Mouse (Mus musculus): ENCODE results near the gene Klc1. TPM values are rescaled to one million over a fixed set of nuclear protein-coding genes. Genes with fewer than 3 reads are reported as not detected.

Klc1 gene
- polyA plus RNA-seq, 1 experiment from 2014 or later = 603 TPM

GRCm38 (mm10) chr12:111851235-111851634 lies 92.6 kb downstream of the Klc1 start:
- no peak overlapping the region for H3K27ac ChIP-seq (replicated peaks)
- no peak for ATAC-seq (ENCODE audit: low read depth)
- H3K4me2 ChIP-seq = no peak overlapping the region
- 59% methylated on average over 2 of the region's 2 CpGs for WGBS
- no peak overlapping the region for H3K9ac ChIP-seq
- peaks cover 5% of the 10 kb centered on the region; the same call in 1 of the 2 replicates for H3K36me3 ChIP-seq
- H3K9me3 ChIP-seq = no peaks in the 10 kb centered on the region
- no peak overlapping the region for H3K4me3 ChIP-seq
- no peaks in the 10 kb centered on the region for H3K27me3 ChIP-seq
- H3K4me1 ChIP-seq (replicated peaks) = no peaks in the 10 kb centered on the region

DNA sequence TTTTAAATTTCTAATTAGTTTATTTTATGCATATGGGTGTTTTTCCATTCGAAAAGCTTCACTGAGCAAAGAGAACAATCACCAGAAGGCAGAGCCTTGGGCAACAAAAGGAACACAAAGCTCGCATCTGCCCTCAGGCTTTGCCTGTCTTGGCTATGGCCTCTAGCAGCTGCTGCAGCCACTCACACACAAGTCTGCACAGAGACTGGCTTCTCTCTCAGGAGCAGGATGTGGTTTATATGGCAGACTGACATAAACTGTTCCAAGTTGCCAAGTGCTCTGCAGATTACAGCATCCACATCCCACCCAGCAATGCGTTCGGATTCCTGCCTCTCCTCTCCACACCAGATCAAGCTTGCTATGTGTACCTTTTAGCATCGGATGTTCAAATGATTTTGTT lies 93.1 kb downstream of the Klc1 start:
- Histone ChIP-seq H3K4me3 (no peak overlapping the region), H3K9ac (no peak overlapping the region)
- 78% methylated on average over 5 of the region's 5 CpGs for WGBS

GRCm38 (mm10) chr12:111853011-111853436 lies 94.4 kb downstream of the Klc1 start:
- Histone ChIP-seq H3K4me3 (no peak overlapping the region), H3K9me3 (no peaks in the 10 kb centered on the region), H3K4me1 (replicated peaks) (no peaks in the 10 kb centered on the region), H3K27ac (replicated peaks) (no peak overlapping the region), H3K9ac (no peak overlapping the region), H3K36me3 (peaks cover 16% of the 10 kb centered on the region; the same call in 1 of the 2 replicates), H3K27me3 (no peaks in the 10 kb centered on the region), H3K4me2 (no peak overlapping the region)
- ATAC-seq (ENCODE audit: low read depth) = no peak
- 64% methylated on average over 10 of the region's 10 CpGs for WGBS

More for the DNA sequence above, 93.1 kb downstream of the Klc1 start:
- H3K9me3 ChIP-seq = no peaks in the 10 kb centered on the region
- ATAC-seq (ENCODE audit: low read depth) = no peak
- no peak overlapping the region for H3K4me2 ChIP-seq
- H3K36me3 ChIP-seq = peaks cover 7% of the 10 kb centered on the region; the same call in 1 of the 2 replicates
- no peaks in the 10 kb centered on the region for H3K27me3 ChIP-seq
- no peak overlapping the region for H3K27ac ChIP-seq (replicated peaks)
- no peaks in the 10 kb centered on the region for H3K4me1 ChIP-seq (replicated peaks)

DNA sequence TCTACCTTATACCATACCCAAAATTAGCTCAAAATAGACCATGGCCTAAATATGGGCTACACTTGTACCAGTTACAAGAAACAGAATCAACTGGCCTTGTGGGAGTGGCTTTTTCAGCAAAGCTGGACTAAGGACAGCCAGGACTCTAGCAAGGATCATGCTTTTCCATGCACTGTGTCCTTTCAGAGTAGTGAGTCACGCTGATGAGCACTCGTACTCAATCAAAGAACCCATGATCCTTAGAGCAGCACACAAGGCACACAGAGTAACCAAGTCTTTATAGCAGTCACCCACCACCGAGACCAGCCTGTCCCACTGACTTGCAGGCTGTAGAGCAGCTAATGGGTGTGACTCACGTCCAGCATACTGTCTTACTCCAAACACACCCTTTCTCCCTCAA lies 94.9 kb downstream of the Klc1 start:
- Histone ChIP-seq H3K4me2 (no peak overlapping the region), H3K27ac (replicated peaks) (no peak overlapping the region), H3K27me3 (no peaks in the 10 kb centered on the region), H3K36me3 (peaks cover 16% of the 10 kb centered on the region; the same call in 1 of the 2 replicates), H3K4me3 (no peak overlapping the region), H3K4me1 (replicated peaks) (no peaks in the 10 kb centered on the region), H3K9me3 (no peaks in the 10 kb centered on the region), H3K9ac (no peak overlapping the region)
- WGBS = 71% methylated on average over 4 of the region's 4 CpGs
- ATAC-seq (ENCODE audit: low read depth) = no peak

DNA sequence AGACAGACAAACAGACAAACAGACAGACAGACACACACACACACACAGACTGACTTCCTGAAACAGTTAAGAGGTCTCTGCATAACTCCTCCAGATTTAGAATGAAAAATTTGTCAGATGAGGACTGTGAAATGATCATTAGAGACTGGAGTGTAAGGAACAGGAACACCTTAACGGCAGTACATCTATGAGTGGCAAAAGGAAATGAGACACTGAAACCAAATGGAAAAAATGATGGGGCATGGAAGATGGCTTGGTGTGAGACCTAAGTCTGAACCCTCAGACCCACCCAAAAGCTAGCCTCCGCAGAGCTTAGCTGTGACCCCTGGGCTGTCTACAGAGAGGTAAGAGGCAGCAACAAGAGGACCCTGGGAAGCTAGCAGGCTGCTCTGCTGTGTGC lies 96.8 kb downstream of the Klc1 start:
- WGBS = 94% methylated on average over 2 of the region's 2 CpGs
- peaks cover 23% of the 10 kb centered on the region; the same call in 1 of the 2 replicates for H3K36me3 ChIP-seq
- no peak overlapping the region for H3K9ac ChIP-seq
- ATAC-seq (ENCODE audit: low read depth) = no peak
- H3K27ac ChIP-seq (replicated peaks) = no peak overlapping the region
- no peak overlapping the region for H3K4me2 ChIP-seq
- H3K9me3 ChIP-seq = no peaks in the 10 kb centered on the region
- H3K27me3 ChIP-seq = no peaks in the 10 kb centered on the region
- no peak overlapping the region for H3K4me3 ChIP-seq
- no peaks in the 10 kb centered on the region for H3K4me1 ChIP-seq (replicated peaks)

Other genes with a start within 250 kb of the Klc1 start
- 552 and 587 TPM in 2 replicates for gene Eif5, start 220.8 kb upstream of the Klc1 start, polyA plus RNA-seq (2015; fragmentation: Nextera tagmentation; extraction: Ambion mirVana)
- 53.1 and 61.5 TPM in 2 replicates for gene Mark3, start 184.3 kb upstream of the Klc1 start, polyA plus RNA-seq (2015; fragmentation: Nextera tagmentation; extraction: Ambion mirVana)
- 1,774 and 1,823 TPM in 2 replicates for gene Ckb, start 86.5 kb upstream of the Klc1 start, polyA plus RNA-seq (2015; fragmentation: Nextera tagmentation; extraction: Ambion mirVana)
- gene Trmt61a, start 80.7 kb upstream of the Klc1 start, polyA plus RNA-seq (2015; fragmentation: Nextera tagmentation; extraction: Ambion mirVana) = 7.2 and 8.5 TPM in 2 replicates
- gene Bag5, start 45.6 kb upstream of the Klc1 start, polyA plus RNA-seq (2015; fragmentation: Nextera tagmentation; extraction: Ambion mirVana) = 57.6 and 66.2 TPM in 2 replicates
- gene Apopt1, start 45.6 kb upstream of the Klc1 start, polyA plus RNA-seq (2015; fragmentation: Nextera tagmentation; extraction: Ambion mirVana) = 52.0 and 59.1 TPM in 2 replicates
- gene Xrcc3, start 55.0 kb downstream of the Klc1 start, polyA plus RNA-seq (2015; fragmentation: Nextera tagmentation; extraction: Ambion mirVana) = 2.6 and 2.8 TPM in 2 replicates
- gene Zfyve21, start 55.3 kb downstream of the Klc1 start, polyA plus RNA-seq (2015; fragmentation: Nextera tagmentation; extraction: Ambion mirVana) = 41.4 and 50.1 TPM in 2 replicates
- gene Ppp1r13b, start 149.3 kb downstream of the Klc1 start, polyA plus RNA-seq (2015; fragmentation: Nextera tagmentation; extraction: Ambion mirVana) = 24.1 and 26.9 TPM in 2 replicates
- gene Atp5mpl, start 208.1 kb downstream of the Klc1 start, polyA plus RNA-seq (2015; fragmentation: Nextera tagmentation; extraction: Ambion mirVana) = 737 and 818 TPM in 2 replicates
- gene Tdrd9, start 212.7 kb downstream of the Klc1 start, polyA plus RNA-seq (2015; fragmentation: Nextera tagmentation; extraction: Ambion mirVana) = 0.74 and 1.4 TPM in 2 replicates
- not detected in 2 replicates for gene Rd3l, start 222.5 kb downstream of the Klc1 start, polyA plus RNA-seq (2015; fragmentation: Nextera tagmentation; extraction: Ambion mirVana)